Mouse (Mus musculus) limb, embryonic 14.5 days (tissue): ENCODE data around the gene Nrxn3. TPM values are rescaled to one million over a fixed set of nuclear protein-coding genes. Genes with fewer than 3 reads are reported as not detected.

ENCODE experiments used
- ATAC-seq: fragments of 200-750 bp; cut with Nextera tagmentation; 2 replicates; pipeline ENCODE4 v1.8.0; 2017; ENCODE audit warnings: low read depth, moderate number of reproducible peaks, moderate TSS enrichment; ENCODE audit not compliant: low FRiP score
- DNase-seq: peaks from one replicate; pipeline ENCODE4 v3.0.0-alpha.2; 2015; ENCODE audit warnings: low spot score
- H3K27ac ChIP-seq: fragments of 300-500 bp; sonication (generic); replicated peaks from 2 replicates; pipeline ENCODE4 v1.5.1; 2014; ENCODE audit warnings: low read depth, mild to moderate bottlenecking, low read length, moderate library complexity, mixed read lengths
- H3K27me3 ChIP-seq: fragments of 300-500 bp; sonication (generic); 2 replicates; pipeline ENCODE4 v1.6.1; 2014; ENCODE audit warnings: low read length, mixed read lengths; ENCODE audit not compliant: control insufficient read depth, insufficient read depth
- H3K36me3 ChIP-seq: fragments of 300-500 bp; sonication (generic); 2 replicates; pipeline ENCODE4 v1.6.1; 2014; ENCODE audit warnings: mild to moderate bottlenecking, low read length, moderate library complexity, mixed read lengths; ENCODE audit not compliant: control insufficient read depth, insufficient read depth
- H3K4me1 ChIP-seq: fragments of 300-500 bp; sonication (generic); 2 replicates; pipeline ENCODE4 v1.6.1; 2014; ENCODE audit warnings: antibody characterized with exemption, low read length, mixed read lengths; ENCODE audit not compliant: control insufficient read depth, insufficient read depth
- H3K4me2 ChIP-seq: fragments of 300-500 bp; sonication (generic); replicated peaks from 2 replicates; pipeline ENCODE4 v1.6.1; 2014; ENCODE audit warnings: low read depth, mild to moderate bottlenecking, low read length, moderate library complexity; ENCODE audit not compliant: severe bottlenecking
- H3K4me3 ChIP-seq: fragments of 300-500 bp; sonication (generic); replicated peaks from 2 replicates; pipeline ENCODE4 v1.5.1; 2014; ENCODE audit warnings: low read length
- H3K9ac ChIP-seq: fragments of 300-500 bp; sonication (generic); 2 replicates; pipeline ENCODE4 v1.6.1; 2014; ENCODE audit warnings: mild to moderate bottlenecking, low read depth, low read length, moderate library complexity; ENCODE audit not compliant: severe bottlenecking
- H3K9me3 ChIP-seq: fragments of 300-500 bp; sonication (generic); 2 replicates; pipeline ENCODE4 v1.6.1; 2016; ENCODE audit warnings: low read length; ENCODE audit not compliant: control insufficient read depth
- POLR2A ChIP-seq: fragments of 200-500 bp; IDR thresholded peaks from 2 replicates; pipeline ENCODE4 v1.8.0; 2012; ENCODE audit warnings: inconsistent platforms, mild to moderate bottlenecking, moderate library complexity, borderline replicate concordance; ENCODE audit not compliant: insufficient read depth, insufficient read length; ENCODE audit errors: extremely low read depth
- WGBS: fragments of 180-500 bp; shearing (Covaris S2); extraction: QIAGEN DNeasy Blood & Tissue Kit; methylation state at CpG from one replicate; pipeline ENCODE4 v1.1.7; 2014; 5-methylcytosine and 5-hydroxymethylcytosine counted together
- polyA plus RNA-seq, 2 experiments: library from polyadenylated mRNA; depleted of rRNA in 1 of 2; stranded (reverse) in 1 of 2; unstranded in 1 of 2; fragments of >200 nt; fragmentation: Nextera tagmentation in 1 of 2; extraction: Ambion mirVana in 1 of 2; gene quantifications; 2 replicates each; pipeline versions ENCODE4 v1.2.1 to v1.2.3; 2012 to 2014

The Nrxn3 gene
- polyA plus RNA-seq, 2 experiments: 0.74 to 1.4 TPM

GRCm38 (mm10) chr12:89831300-89831699 lies 1108.6 kb downstream of the Nrxn3 start:
- no peak overlapping the region for H3K4me3 ChIP-seq
- TF ChIP-seq POLR2A: no peak
- WGBS: 80% methylated on average over 6 of the region's 6 CpGs
- no peak overlapping the region for H3K4me2 ChIP-seq
- H3K4me1 ChIP-seq: no peaks in the 10 kb centered on the region
- no peaks in the 10 kb centered on the region for H3K36me3 ChIP-seq
- no peak overlapping the region for H3K27ac ChIP-seq
- DNase-seq: no peak
- H3K27me3 ChIP-seq: no peaks in the 10 kb centered on the region
- no peak overlapping the region for H3K9ac ChIP-seq
- no peak for ATAC-seq
- no peaks in the 10 kb centered on the region for H3K9me3 ChIP-seq

- H3K4me1 ChIP-seq: no peaks in the 10 kb centered on the region
- no peak for DNase-seq
- TF ChIP-seq POLR2A: no peak
- H3K27ac ChIP-seq: no peak overlapping the region
- 60% methylated on average over 3 of the region's 3 CpGs for WGBS
- no peaks in the 10 kb centered on the region for H3K36me3 ChIP-seq
- no peak overlapping the region for H3K4me2 ChIP-seq
- no peaks in the 10 kb centered on the region for H3K27me3 ChIP-seq
- ATAC-seq: no peak
- H3K9me3 ChIP-seq: no peaks in the 10 kb centered on the region
- no peak overlapping the region for H3K4me3 ChIP-seq
- no peak overlapping the region for H3K9ac ChIP-seq
Observed at GRCm38 (mm10) chr12:89836271-89836670, 1113.6 kb downstream of the Nrxn3 start.

GRCm38 (mm10) chr12:89842861-89843260 lies 1120.2 kb downstream of the Nrxn3 start:
- no peaks in the 10 kb centered on the region for H3K9me3 ChIP-seq
- no peak for DNase-seq
- no peak for ATAC-seq
- H3K27ac ChIP-seq: no peak overlapping the region
- H3K4me1 ChIP-seq: no peaks in the 10 kb centered on the region
- TF ChIP-seq POLR2A: no peak
- WGBS: 98% methylated on average over 1 of the region's 1 CpGs
- no peak overlapping the region for H3K4me2 ChIP-seq
- H3K9ac ChIP-seq: no peak overlapping the region
- no peaks in the 10 kb centered on the region for H3K36me3 ChIP-seq
- H3K27me3 ChIP-seq: no peaks in the 10 kb centered on the region
- no peak overlapping the region for H3K4me3 ChIP-seq

- no peak for ATAC-seq
- Histone ChIP-seq H3K27me3 (no peaks in the 10 kb centered on the region), H3K27ac (no peak overlapping the region), H3K4me1 (no peaks in the 10 kb centered on the region), H3K9me3 (no peaks in the 10 kb centered on the region), H3K36me3 (no peaks in the 10 kb centered on the region), H3K4me3 (no peak overlapping the region), H3K4me2 (no peak overlapping the region), H3K9ac (no peak overlapping the region)
- WGBS: 74% methylated on average over 1 of the region's 1 CpGs
- no peak for DNase-seq
- no peak for TF ChIP-seq POLR2A
Observed at GRCm38 (mm10) chr12:89848116-89848515, 1125.4 kb downstream of the Nrxn3 start.

GRCm38 (mm10) chr12:89854355-89854754 lies 1131.7 kb downstream of the Nrxn3 start:
- Histone ChIP-seq H3K4me1 (no peaks in the 10 kb centered on the region), H3K9ac (no peak overlapping the region), H3K9me3 (no peaks in the 10 kb centered on the region), H3K27me3 (no peaks in the 10 kb centered on the region), H3K36me3 (no peaks in the 10 kb centered on the region), H3K4me3 (no peak overlapping the region), H3K27ac (no peak overlapping the region), H3K4me2 (no peak overlapping the region)
- WGBS: 24% methylated on average over 4 of the region's 4 CpGs
- no peak for DNase-seq
- no peak for TF ChIP-seq POLR2A
- no peak for ATAC-seq

- H3K27ac ChIP-seq: no peak overlapping the region
- no peak overlapping the region for H3K4me2 ChIP-seq
- ATAC-seq: no peak
- H3K9ac ChIP-seq: no peak overlapping the region
- H3K4me1 ChIP-seq: no peaks in the 10 kb centered on the region
- no peak overlapping the region for H3K4me3 ChIP-seq
- no peak for TF ChIP-seq POLR2A
- no peak for DNase-seq
- no peaks in the 10 kb centered on the region for H3K9me3 ChIP-seq
- H3K36me3 ChIP-seq: no peaks in the 10 kb centered on the region
- no peaks in the 10 kb centered on the region for H3K27me3 ChIP-seq
Observed at GRCm38 (mm10) chr12:89867124-89867523, 1144.4 kb downstream of the Nrxn3 start.
